Comparison of ENCODE assay signal across 16 mouse cellular contexts in genomic region chr14:27253391-27253790, GRCm38 (mm10).
A peak's percentile ranks its signal among the peaks of the same experiment; 100 is the strongest.
DNase-seq lines count a peak whose midpoint lies in the region; ATAC-seq and TF ChIP-seq lines count a peak whose summit lies in the region.
"Had no signal": no experiment of that assay in that cellular context is flagged by ENCODE, and none has a peak within 500 bp of the region (broad histone marks: within the 10 kb centered on the region; RNA-seq: fewer than 3 reads in every experiment).

No protein-coding gene starts in this region.

- no peaks in the 10 kb centered on the region for H3K27me3 ChIP-seq in liver, embryonic 14.5 days (ENCODE audit: control insufficient read depth, insufficient read depth, low read length)
- H3K27me3 ChIP-seq in liver, embryonic 11.5 days (replicated peaks; ENCODE audit: control insufficient read depth, insufficient read depth, low read length), result no peaks in the 10 kb centered on the region
- H3K27me3 ChIP-seq: heart, embryonic 12.5 days; kidney, embryonic 15.5 days; limb, embryonic 15.5 days had no signal

- DNase-seq in CD4-positive, CD25-positive, alpha-beta regulatory T cell, adult 2 months (ENCODE audit: low read depth, low spot score), result peak; percentile 57
- no peak for DNase-seq in liver, embryonic 14.5 days (ENCODE audit: low read depth in 3 of 3, low spot score in 3 of 3)
- no peak for DNase-seq in liver, embryonic 11.5 days (ENCODE audit: low spot score)
- peak; percentile 71 for DNase-seq in thymus, postnatal 4 days
- DNase-seq in thymus, adult 18-20 months, result no peak
- no peak for DNase-seq in urinary bladder, postnatal 4 days (ENCODE audit: low spot score in 2 of 2)
- DNase-seq in embryo, embryonic 10 days (ENCODE audit: low spot score), result no peak
- DNase-seq: cerebellum, postnatal 25 days; heart, postnatal 4 days; lung, postnatal 14 days had no signal

- ATAC-seq in CD4-positive, CD25-positive, alpha-beta regulatory T cell, adult 4 months, result no peak
- ATAC-seq in liver, embryonic 14.5 days (ENCODE audit: insufficient read depth), result no peak
- no peak for ATAC-seq in liver, embryonic 11.5 days (replicated peaks; ENCODE audit: low FRiP score)
- ATAC-seq: forebrain, embryonic 14.5 days had no signal

- no peaks in the 10 kb centered on the region for H3K4me1 ChIP-seq in liver, embryonic 14.5 days (replicated peaks; ENCODE audit: control insufficient read depth in 2 of 2, insufficient read depth in 2 of 2, low read length in 1 of 2)
- no peaks in the 10 kb centered on the region for H3K4me1 ChIP-seq in liver, embryonic 11.5 days (replicated peaks; ENCODE audit: control insufficient read depth, insufficient read depth, low read length)
- H3K4me1 ChIP-seq: kidney, embryonic 15.5 days; limb, embryonic 15.5 days had no signal

- WGBS in liver, embryonic 14.5 days (ENCODE audit: insufficient replicate concordance), result 69% methylated on average over 5 of the region's 5 CpGs
- 74% methylated on average over 5 of the region's 5 CpGs for WGBS in liver, embryonic 11.5 days

- no peak overlapping the region for H3K9ac ChIP-seq in liver, embryonic 14.5 days (replicated peaks)
- H3K9ac ChIP-seq in liver, embryonic 11.5 days (ENCODE audit: low read depth, low read length), result no peak overlapping the region
- H3K9ac ChIP-seq: heart, embryonic 12.5 days; kidney, embryonic 15.5 days; limb, embryonic 15.5 days had no signal

- no peak overlapping the region for H3K4me2 ChIP-seq in liver, embryonic 14.5 days (ENCODE audit: low read depth)
- H3K4me2 ChIP-seq in liver, embryonic 11.5 days, result no peak overlapping the region
- H3K4me2 ChIP-seq: heart, embryonic 12.5 days; kidney, embryonic 15.5 days; limb, embryonic 15.5 days had no signal

- TF ChIP-seq CTCF in liver, embryonic 14.5 days (IDR thresholded peaks at IDR 0.05; ENCODE audit: low read depth), result peak; percentile 32

- H3K4me3 ChIP-seq in liver, embryonic 14.5 days (ENCODE audit: insufficient read depth in 1 of 2, low read depth in 2 of 2, low read length in 2 of 2), result no peak overlapping the region
- no peak overlapping the region for H3K4me3 ChIP-seq in liver, embryonic 11.5 days (ENCODE audit: low read depth, low read length)
- H3K4me3 ChIP-seq: erythroblast, embryonic 14.5 days; heart, embryonic 12.5 days; kidney, embryonic 15.5 days; limb, embryonic 15.5 days had no signal

- H3K36me3 ChIP-seq in liver, embryonic 14.5 days (replicated peaks; ENCODE audit: control insufficient read depth, insufficient read depth, low read depth), result no peaks in the 10 kb centered on the region
- no peaks in the 10 kb centered on the region for H3K36me3 ChIP-seq in liver, embryonic 11.5 days (ENCODE audit: control insufficient read depth, insufficient read depth, low read length)
- H3K36me3 ChIP-seq: heart, embryonic 12.5 days; kidney, embryonic 15.5 days; limb, embryonic 15.5 days had no signal

- no peak for TF ChIP-seq EP300 in liver, embryonic 14.5 days (IDR thresholded peaks at IDR 0.05; ENCODE audit: low read depth)

- no peaks in the 10 kb centered on the region for H3K9me3 ChIP-seq in liver, embryonic 14.5 days (ENCODE audit: control insufficient read depth, low read length)
- no peaks in the 10 kb centered on the region for H3K9me3 ChIP-seq in liver, embryonic 11.5 days (ENCODE audit: control insufficient read depth, low read length)
- H3K9me3 ChIP-seq: heart, embryonic 12.5 days; kidney, embryonic 15.5 days; limb, embryonic 15.5 days had no signal

- H3K27ac ChIP-seq in liver, embryonic 14.5 days, result no peak overlapping the region
- H3K27ac ChIP-seq in liver, embryonic 11.5 days (ENCODE audit: low read depth, low read length), result no peak overlapping the region
- H3K27ac ChIP-seq: kidney, embryonic 15.5 days; limb, embryonic 15.5 days had no signal

Comparison
In these comparisons a context has a peak if more than half of its experiments do, and no peak if none do; other contexts are left out.
1. DNase-seq: peak in CD4-positive, CD25-positive, alpha-beta regulatory T cell, adult 2 months (single experiment) and thymus, postnatal 4 days (single experiment); none in liver, embryonic 14.5 days (0 of 3), liver, embryonic 11.5 days (single experiment), thymus, adult 18-20 months (0 of 2), urinary bladder, postnatal 4 days (0 of 2) and embryo, embryonic 10 days (single experiment).